Comparison of ENCODE assay signal across 9 mouse cellular contexts in the genomic region with DNA sequence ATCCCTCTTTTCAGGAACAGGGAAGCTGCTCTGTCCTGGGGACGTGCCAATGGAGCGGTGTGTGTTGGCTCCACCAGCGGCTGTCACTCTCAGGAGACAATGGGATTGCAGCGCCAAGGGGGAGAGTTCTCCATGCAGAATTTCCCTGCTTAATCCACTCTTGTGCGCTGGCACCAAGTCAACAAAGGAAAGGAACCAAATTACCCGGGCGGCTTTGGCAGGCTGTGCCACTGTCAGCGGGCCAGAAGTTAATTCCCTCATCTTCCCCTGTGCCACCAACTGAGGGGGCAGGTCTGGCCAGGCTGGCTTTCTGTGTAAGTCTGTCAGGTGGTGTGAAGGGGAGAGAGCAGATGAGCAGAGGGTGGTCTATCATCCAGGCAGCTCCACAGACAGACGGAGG.
DNase-seq lines count a peak whose midpoint lies in the region; ATAC-seq and TF ChIP-seq lines count a peak whose summit lies in the region.
"Had no signal": no experiment of that assay in that cellular context is flagged by ENCODE, and none has a peak within 500 bp of the region (broad histone marks: within the 10 kb centered on the region; RNA-seq: fewer than 3 reads in every experiment).

No protein-coding gene starts in this region.

- no peak overlapping the region for H3K4me3 ChIP-seq in stomach, embryonic 15.5 days (replicated peaks)
- no peak overlapping the region for H3K4me3 ChIP-seq in stomach, postnatal 0 days (ENCODE audit: low read depth, low read length)
- no peak overlapping the region for H3K4me3 ChIP-seq in forebrain, embryonic 14.5 days (ENCODE audit: low read depth, low read length)
- H3K4me3 ChIP-seq in hindbrain, embryonic 16.5 days (ENCODE audit: low read length), result no peak overlapping the region
- H3K4me3 ChIP-seq in lung, postnatal 0 days (ENCODE audit: low read depth, low read length), result no peak overlapping the region
- H3K4me3 ChIP-seq: liver, embryonic 15.5 days had no signal

- TF ChIP-seq EP300 in stomach, postnatal 0 days (optimal IDR thresholded peaks at IDR 0.05), result no peak
- TF ChIP-seq EP300 in lung, postnatal 0 days (IDR thresholded peaks at IDR 0.05), result no peak

- H3K4me1 ChIP-seq in stomach, embryonic 15.5 days, result peaks cover 7% of the 10 kb centered on the region; the same call in 1 of the 2 replicates
- no peaks in the 10 kb centered on the region for H3K4me1 ChIP-seq in stomach, postnatal 0 days (replicated peaks; ENCODE audit: control insufficient read depth, insufficient read depth)
- peaks cover 26% of the 10 kb centered on the region for H3K4me1 ChIP-seq in forebrain, embryonic 14.5 days (ENCODE audit: control insufficient read depth, insufficient read depth, low read length)
- peaks cover 12% of the 10 kb centered on the region for H3K4me1 ChIP-seq in hindbrain, embryonic 16.5 days (ENCODE audit: control insufficient read depth, insufficient read depth, low read depth, low read length)
- H3K4me1 ChIP-seq in lung, postnatal 0 days (ENCODE audit: insufficient read depth, low read depth, low read length), result no peaks in the 10 kb centered on the region
- H3K4me1 ChIP-seq: liver, embryonic 15.5 days had no signal

- WGBS in stomach, embryonic 15.5 days, result 67% methylated on average over 9 of the region's 9 CpGs
- 45% methylated on average over 9 of the region's 9 CpGs for WGBS in stomach, postnatal 0 days
- 5% methylated on average over 9 of the region's 9 CpGs for WGBS in forebrain, embryonic 14.5 days
- WGBS in hindbrain, embryonic 16.5 days, result 33% methylated on average over 9 of the region's 9 CpGs
- 40% methylated on average over 9 of the region's 9 CpGs for WGBS in lung, postnatal 0 days

- H3K27ac ChIP-seq in stomach, embryonic 15.5 days, result no peak overlapping the region
- no peak overlapping the region for H3K27ac ChIP-seq in stomach, postnatal 0 days (replicated peaks)
- H3K27ac ChIP-seq in forebrain, embryonic 14.5 days (ENCODE audit: low read depth, low read length), result peak overlapping the region; percentile 67; the same call in 1 of the 2 replicates
- no peak overlapping the region for H3K27ac ChIP-seq in hindbrain, embryonic 16.5 days (ENCODE audit: low read depth, low read length)
- no peak overlapping the region for H3K27ac ChIP-seq in lung, postnatal 0 days (ENCODE audit: low read length)
- H3K27ac ChIP-seq: liver, embryonic 15.5 days had no signal

- no peaks in the 10 kb centered on the region for H3K27me3 ChIP-seq in stomach, embryonic 15.5 days (replicated peaks)
- H3K27me3 ChIP-seq in stomach, postnatal 0 days (ENCODE audit: control insufficient read depth, insufficient read depth, low read length), result no peaks in the 10 kb centered on the region
- no peaks in the 10 kb centered on the region for H3K27me3 ChIP-seq in forebrain, embryonic 14.5 days (replicated peaks; ENCODE audit: control insufficient read depth, insufficient read depth, low read length)
- no peaks in the 10 kb centered on the region for H3K27me3 ChIP-seq in hindbrain, embryonic 16.5 days (replicated peaks; ENCODE audit: control insufficient read depth, insufficient read depth, low read length)
- H3K27me3 ChIP-seq in lung, postnatal 0 days (replicated peaks; ENCODE audit: insufficient read depth, low read length), result no peaks in the 10 kb centered on the region

- 0 out of 2 replicates have a peak, but pooled peaks have one; percentile 27 for ATAC-seq in stomach, embryonic 15.5 days (ENCODE audit: insufficient read depth, low FRiP score, low read depth)
- ATAC-seq in stomach, postnatal 0 days (ENCODE audit: low FRiP score, low TSS enrichment), result no peak
- ATAC-seq in forebrain, embryonic 14.5 days, result peak; percentile 77
- ATAC-seq in hindbrain, embryonic 16.5 days, result peak; percentile 82
- ATAC-seq in lung, postnatal 0 days, result no peak

- no peaks in the 10 kb centered on the region for H3K36me3 ChIP-seq in stomach, embryonic 15.5 days
- no peaks in the 10 kb centered on the region for H3K36me3 ChIP-seq in stomach, postnatal 0 days (ENCODE audit: control insufficient read depth, insufficient read depth, low read length)
- no peaks in the 10 kb centered on the region for H3K36me3 ChIP-seq in forebrain, embryonic 14.5 days (ENCODE audit: control insufficient read depth, insufficient read depth, low read length)
- H3K36me3 ChIP-seq in hindbrain, embryonic 16.5 days (ENCODE audit: control insufficient read depth, insufficient read depth, low read length), result no peaks in the 10 kb centered on the region
- H3K36me3 ChIP-seq in lung, postnatal 0 days (ENCODE audit: insufficient read depth, low read length), result no peaks in the 10 kb centered on the region
- H3K36me3 ChIP-seq: liver, embryonic 15.5 days had no signal

- no peak for TF ChIP-seq CTCF in stomach, postnatal 0 days (IDR thresholded peaks at IDR 0.05; ENCODE audit: low read depth)
- TF ChIP-seq CTCF in lung, postnatal 0 days (IDR thresholded peaks at IDR 0.05), result no peak

- no peak overlapping the region for H3K4me2 ChIP-seq in stomach, embryonic 15.5 days
- no peak overlapping the region for H3K4me2 ChIP-seq in stomach, postnatal 0 days (replicated peaks; ENCODE audit: low read depth)
- H3K4me2 ChIP-seq in forebrain, embryonic 14.5 days (ENCODE audit: low read length), result 0 out of 2 replicates have a peak overlapping the region, but pooled peaks have one; percentile 2
- no peak overlapping the region for H3K4me2 ChIP-seq in hindbrain, embryonic 16.5 days (ENCODE audit: low read length)
- no peak overlapping the region for H3K4me2 ChIP-seq in lung, postnatal 0 days (replicated peaks; ENCODE audit: low read depth, low read length)
- H3K4me2 ChIP-seq: liver, embryonic 15.5 days had no signal

- H3K9ac ChIP-seq in stomach, embryonic 15.5 days, result no peak overlapping the region
- H3K9ac ChIP-seq in stomach, postnatal 0 days (ENCODE audit: low read length), result no peak overlapping the region
- H3K9ac ChIP-seq in forebrain, embryonic 14.5 days (ENCODE audit: low read length), result no peak overlapping the region
- no peak overlapping the region for H3K9ac ChIP-seq in hindbrain, embryonic 16.5 days (ENCODE audit: low read depth, low read length)
- no peak overlapping the region for H3K9ac ChIP-seq in lung, postnatal 0 days (replicated peaks; ENCODE audit: low read depth)
- H3K9ac ChIP-seq: liver, embryonic 15.5 days had no signal

- no peak for DNase-seq in stomach, postnatal 0 days (ENCODE audit: low spot score)
- DNase-seq in forebrain, embryonic 14.5 days (ENCODE audit: low spot score), result peak; percentile 96
- peak; percentile 9 for DNase-seq in lung, postnatal 0 days (ENCODE audit: low spot score)
- DNase-seq in right cerebral cortex, postnatal 25 days, result peak; percentile 18
- DNase-seq in spleen, postnatal 4 days (ENCODE audit: low spot score in 2 of 2), result no peak
- no peak for DNase-seq in urinary bladder, postnatal 36 days (ENCODE audit: low spot score in 2 of 2)

- H3K9me3 ChIP-seq in stomach, embryonic 15.5 days, result no peaks in the 10 kb centered on the region
- H3K9me3 ChIP-seq in stomach, postnatal 0 days (ENCODE audit: control insufficient read depth, low read length), result no peaks in the 10 kb centered on the region
- no peaks in the 10 kb centered on the region for H3K9me3 ChIP-seq in forebrain, embryonic 14.5 days (replicated peaks; ENCODE audit: control insufficient read depth, low read length)
- no peaks in the 10 kb centered on the region for H3K9me3 ChIP-seq in hindbrain, embryonic 16.5 days (ENCODE audit: control insufficient read depth, low read length)
- no peaks in the 10 kb centered on the region for H3K9me3 ChIP-seq in lung, postnatal 0 days (ENCODE audit: low read length)
- H3K9me3 ChIP-seq: liver, embryonic 15.5 days had no signal

Comparison
In these comparisons a context has a peak if more than half of its experiments do, and no peak if none do; other contexts are left out.
1. ATAC-seq: peak in stomach, embryonic 15.5 days (single experiment), forebrain, embryonic 14.5 days (single experiment) and hindbrain, embryonic 16.5 days (single experiment); none in stomach, postnatal 0 days (single experiment) and lung, postnatal 0 days (single experiment).
2. DNase-seq: peak in forebrain, embryonic 14.5 days (single experiment), lung, postnatal 0 days (single experiment) and right cerebral cortex, postnatal 25 days (single experiment); none in stomach, postnatal 0 days (single experiment), spleen, postnatal 4 days (0 of 2) and urinary bladder, postnatal 36 days (0 of 2).